Mouse (Mus musculus): ENCODE results near the gene Ppp2ca. TPM values are rescaled to one million over a fixed set of nuclear protein-coding genes. Genes with fewer than 3 reads are reported as not detected.
"Not testable (repeated sequence)": the region's sequence is repeated elsewhere in the genome, so short reads cannot be mapped to it uniquely, and the experiment has no call there.

Gene Ppp2ca
- polyA plus RNA-seq, 1 experiment from 2014 or later = 122 TPM

DNA sequence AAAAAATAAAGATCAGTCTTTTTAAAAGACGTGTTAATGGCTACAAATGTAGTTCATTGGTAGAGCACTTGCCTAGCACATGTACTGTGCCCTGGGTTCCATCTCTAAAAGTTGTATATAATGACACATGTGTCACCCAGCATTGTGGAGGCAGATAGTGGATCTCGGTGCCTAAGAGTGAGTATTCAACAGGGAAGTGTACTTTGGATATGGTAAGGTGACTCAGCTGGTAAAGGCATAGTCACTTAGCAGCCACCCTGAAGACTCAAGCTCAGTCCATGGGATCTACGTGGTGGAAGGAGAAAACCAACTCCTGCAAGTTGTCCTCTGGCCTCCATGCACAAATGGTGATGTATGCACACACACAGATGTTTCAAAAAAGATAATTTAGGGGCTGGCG is 26.0 kb downstream of the Ppp2ca start:
- Histone ChIP-seq H3K27ac (no peak overlapping the region), H3K9me3 (no peaks in the 10 kb centered on the region), H3K4me1 (replicated peaks) (0 out of 2 replicates have a peak, but pooled peaks cover 5% of the 10 kb centered on the region), H3K9ac (no peak overlapping the region), H3K36me3 (peaks cover 74% of the 10 kb centered on the region), H3K27me3 (no peaks in the 10 kb centered on the region), H3K4me3 (no peak overlapping the region), H3K4me2 (no peak overlapping the region)
- 95% methylated on average over 4 of the region's 4 CpGs for WGBS
- no peak for ATAC-seq (ENCODE audit: low FRiP score)

DNA sequence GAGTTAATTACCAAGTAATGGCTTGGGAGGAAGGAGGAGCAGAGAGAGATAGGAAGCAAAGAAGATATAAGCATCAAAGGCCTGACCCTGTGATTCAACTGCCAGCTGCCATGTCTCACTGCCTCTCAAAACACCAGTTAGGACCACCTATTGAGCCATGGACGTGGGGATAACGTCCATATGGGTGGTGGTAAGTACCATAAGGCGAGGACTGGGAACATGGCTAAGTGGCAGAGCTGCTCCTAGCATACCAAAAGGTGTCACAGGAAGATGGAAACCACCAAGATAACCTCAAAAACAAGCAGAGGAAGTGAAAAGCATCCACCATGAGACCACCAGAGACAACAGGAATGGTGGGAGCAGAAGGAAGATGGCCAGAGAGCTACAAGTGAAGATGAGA is 28.7 kb downstream of the Ppp2ca start:
- peaks cover 49% of the 10 kb centered on the region for H3K36me3 ChIP-seq
- no peak overlapping the region for H3K27ac ChIP-seq
- H3K9ac ChIP-seq = no peak overlapping the region
- H3K4me3 ChIP-seq = no peak overlapping the region
- no peaks in the 10 kb centered on the region for H3K9me3 ChIP-seq
- no peaks in the 10 kb centered on the region for H3K27me3 ChIP-seq
- 77% methylated on average over 3 of the region's 3 CpGs for WGBS
- no peak overlapping the region for H3K4me2 ChIP-seq
- no peak for ATAC-seq (ENCODE audit: low FRiP score)
- H3K4me1 ChIP-seq (replicated peaks) = peaks cover 5% of the 10 kb centered on the region; the same call in 1 of the 2 replicates

DNA sequence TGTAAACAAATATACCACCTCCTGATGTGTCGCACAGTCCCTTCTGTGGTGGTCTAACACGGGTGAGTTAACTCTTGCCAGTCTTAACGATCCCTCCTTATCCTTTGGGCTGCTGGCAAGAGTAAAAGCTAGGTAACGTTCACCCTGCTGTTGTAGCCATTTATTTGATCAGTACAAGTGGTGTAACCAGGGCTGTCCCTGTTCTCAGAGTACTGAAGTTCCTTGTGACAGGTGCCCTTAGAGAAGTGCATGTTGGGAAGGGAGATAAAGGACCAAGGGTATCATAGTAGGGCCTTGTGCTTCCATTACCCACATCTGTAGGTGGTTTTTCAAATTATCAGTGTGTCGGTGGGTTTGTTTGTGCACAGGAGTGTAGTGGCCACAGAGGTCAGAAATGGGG is 29.3 kb downstream of the Ppp2ca start:
- Histone ChIP-seq H3K4me1 (replicated peaks) (peaks cover 5% of the 10 kb centered on the region; the same call in 1 of the 2 replicates), H3K4me3 (no peak overlapping the region), H3K9ac (no peak overlapping the region), H3K4me2 (no peak overlapping the region), H3K9me3 (no peaks in the 10 kb centered on the region), H3K36me3 (peaks cover 44% of the 10 kb centered on the region), H3K27me3 (no peaks in the 10 kb centered on the region), H3K27ac (peak overlapping the region; percentile 42; the same call in 1 of the 2 replicates)
- 77% methylated on average over 5 of the region's 5 CpGs for WGBS
- ATAC-seq (ENCODE audit: low FRiP score) = no peak

DNA sequence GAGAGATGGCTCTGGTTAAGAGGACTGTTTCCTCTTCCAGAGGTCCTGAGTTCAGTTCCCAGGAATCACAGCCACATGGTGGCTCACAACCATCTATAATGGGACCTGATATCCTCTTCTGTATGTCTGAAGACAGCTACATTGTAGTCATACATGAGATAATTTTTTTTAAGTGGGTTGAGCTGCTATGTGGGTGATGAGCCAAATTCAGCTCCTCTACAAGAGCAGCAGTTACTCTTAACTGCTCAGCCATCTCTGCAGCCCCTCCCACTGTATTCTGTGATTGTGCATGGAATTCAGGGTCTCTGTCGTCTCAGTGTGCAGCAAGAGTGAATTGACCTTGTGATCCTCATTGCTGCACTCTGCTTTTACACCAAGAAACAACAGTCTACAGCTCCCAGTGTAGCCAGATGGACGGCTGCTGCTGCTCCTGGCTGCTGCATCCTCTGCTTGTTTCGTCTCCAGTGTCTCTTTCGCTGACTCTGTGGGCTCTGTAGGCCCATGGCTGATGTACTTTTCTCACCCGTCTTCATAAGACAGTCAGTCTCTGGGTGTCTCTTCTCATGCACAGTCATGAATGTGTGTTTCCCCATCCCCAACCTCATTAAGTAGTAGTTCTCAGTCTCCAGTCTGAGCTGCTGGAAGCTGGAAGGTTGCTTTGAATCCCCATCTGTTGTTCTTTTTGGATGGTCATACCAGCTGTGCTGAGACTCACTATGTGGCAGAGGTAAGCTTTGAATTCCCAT is 30.0 kb downstream of the Ppp2ca start:
- Histone ChIP-seq H3K4me1 (replicated peaks) (peaks cover 5% of the 10 kb centered on the region; the same call in 1 of the 2 replicates), H3K36me3 (peaks cover 39% of the 10 kb centered on the region), H3K27me3 (no peaks in the 10 kb centered on the region), H3K9me3 (no peaks in the 10 kb centered on the region), H3K4me2 (no peak overlapping the region), H3K27ac (peak overlapping the region; percentile 42), H3K9ac (no peak overlapping the region), H3K4me3 (no peak overlapping the region)
- 67% methylated on average over 5 of the region's 5 CpGs for WGBS
- ATAC-seq (ENCODE audit: low FRiP score) = no peak

DNA sequence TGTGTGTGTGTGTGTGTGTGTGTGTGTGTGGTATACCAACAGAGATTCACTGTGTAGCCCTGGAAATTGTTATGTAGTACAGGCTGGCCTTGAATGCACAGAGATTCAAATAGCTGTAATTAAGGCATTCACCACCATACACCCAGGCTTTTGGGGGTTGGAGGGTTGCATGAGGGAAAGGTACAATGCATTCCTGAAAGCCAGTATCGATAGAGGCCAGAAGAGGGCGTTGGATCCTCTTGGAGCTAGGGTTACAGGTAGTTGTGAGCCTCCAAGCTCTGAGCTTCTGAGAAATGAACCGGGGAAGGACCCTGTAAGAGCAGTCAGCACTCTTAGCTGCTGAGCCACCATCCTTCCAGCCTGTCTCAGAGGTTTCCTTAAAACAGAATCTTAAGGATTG is 30.7 kb downstream of the Ppp2ca start:
- Histone ChIP-seq H3K27ac (peak overlapping the region; percentile 42; the same call in 1 of the 2 replicates), H3K4me3 (no peak overlapping the region), H3K9me3 (no peaks in the 10 kb centered on the region), H3K4me2 (no peak overlapping the region), H3K27me3 (no peaks in the 10 kb centered on the region), H3K36me3 (peaks cover 34% of the 10 kb centered on the region), H3K4me1 (replicated peaks) (peaks cover 5% of the 10 kb centered on the region; the same call in 1 of the 2 replicates), H3K9ac (no peak overlapping the region)
- no peak for ATAC-seq (ENCODE audit: low FRiP score)
- 31% methylated on average over 3 of the region's 3 CpGs for WGBS

DNA sequence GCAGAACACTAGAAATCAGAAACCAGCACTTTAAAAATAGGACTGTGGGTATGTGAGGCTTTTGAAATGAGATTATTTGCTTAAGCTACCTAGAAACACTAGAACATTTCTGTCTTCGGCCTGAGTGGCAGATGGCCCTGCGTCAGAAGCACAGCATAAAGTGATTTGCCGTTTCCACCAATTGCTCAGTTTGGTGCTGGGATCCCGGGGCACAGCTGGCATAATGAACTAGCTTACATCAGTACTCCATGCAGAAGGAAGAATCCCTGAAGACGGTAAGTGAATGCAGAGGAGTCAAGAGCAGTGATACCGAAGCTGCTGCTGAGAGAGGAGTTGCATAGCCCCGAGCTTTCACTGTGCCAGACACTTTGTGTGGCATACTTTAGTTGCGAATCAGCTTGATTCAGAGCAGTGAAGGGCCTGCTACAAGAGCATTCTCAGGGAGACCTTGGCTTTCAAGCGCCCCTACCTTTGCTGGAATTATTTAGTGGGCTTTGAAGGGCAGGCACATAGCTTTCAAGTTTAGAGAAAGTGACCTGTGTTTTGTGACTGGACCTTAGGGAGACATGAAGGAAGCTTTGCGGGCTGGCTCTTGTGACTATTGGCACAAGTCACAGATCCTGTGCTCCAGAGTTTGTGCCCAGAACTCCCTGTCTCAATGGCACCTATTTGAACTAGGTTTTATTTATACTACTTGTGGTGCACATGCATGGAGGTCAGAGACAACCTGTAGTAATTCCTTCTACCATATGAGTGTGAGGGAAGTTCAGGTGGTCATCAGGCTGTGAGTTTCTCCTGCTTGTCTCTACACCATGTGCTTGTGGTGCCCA is 31.4 kb downstream of the Ppp2ca start:
- ATAC-seq (ENCODE audit: low FRiP score) = no peak
- no peak overlapping the region for H3K4me3 ChIP-seq
- H3K36me3 ChIP-seq = peaks cover 27% of the 10 kb centered on the region
- H3K9me3 ChIP-seq = peaks cover 2% of the 10 kb centered on the region; the same call in 1 of the 2 replicates
- peak overlapping the region; percentile 42; the same call in 1 of the 2 replicates for H3K27ac ChIP-seq
- 78% methylated on average over 10 of the region's 10 CpGs for WGBS
- H3K4me1 ChIP-seq (replicated peaks) = peaks cover 5% of the 10 kb centered on the region; the same call in 1 of the 2 replicates
- no peak overlapping the region for H3K9ac ChIP-seq
- H3K4me2 ChIP-seq = no peak overlapping the region
- H3K27me3 ChIP-seq = no peaks in the 10 kb centered on the region

DNA sequence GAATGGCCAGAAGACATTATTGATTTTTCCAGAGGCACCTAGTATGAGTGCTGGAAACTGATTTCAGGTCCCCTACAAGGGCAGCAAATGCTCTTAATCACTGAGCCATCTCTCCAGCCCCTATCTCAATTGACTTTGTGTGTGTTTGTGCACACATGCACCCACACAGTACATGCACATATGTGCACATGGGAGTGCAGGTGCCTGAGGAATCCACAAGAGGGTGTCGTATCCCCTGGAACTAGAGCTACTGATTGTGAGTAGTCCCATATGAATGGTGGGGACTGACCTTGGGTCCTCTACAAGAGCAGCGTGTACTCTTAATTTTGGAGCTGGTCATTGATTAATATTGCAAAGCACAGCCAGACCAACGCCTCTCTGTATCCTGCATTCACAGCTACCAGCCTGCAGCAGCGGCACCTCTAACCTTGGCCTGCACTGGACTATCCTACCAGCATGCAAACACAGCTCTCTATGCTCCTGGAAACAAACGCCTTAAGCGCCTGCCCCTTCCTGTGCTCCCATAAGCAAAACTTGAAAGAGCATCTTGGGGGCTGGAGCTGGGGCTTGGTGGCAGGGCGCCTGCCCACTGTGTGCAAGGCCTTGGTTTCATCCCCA is 32.1 kb downstream of the Ppp2ca start:
- H3K4me1 ChIP-seq (replicated peaks) = peaks cover 5% of the 10 kb centered on the region; the same call in 1 of the 2 replicates
- H3K4me2 ChIP-seq = no peak overlapping the region
- no peaks in the 10 kb centered on the region for H3K27me3 ChIP-seq
- H3K9me3 ChIP-seq = peaks cover 9% of the 10 kb centered on the region
- no peak overlapping the region for H3K4me3 ChIP-seq
- no peak overlapping the region for H3K9ac ChIP-seq
- H3K27ac ChIP-seq = no peak overlapping the region
- WGBS = 85% methylated on average over 7 of the region's 7 CpGs
- peaks cover 20% of the 10 kb centered on the region for H3K36me3 ChIP-seq
- no peak for ATAC-seq (ENCODE audit: low FRiP score)

DNA sequence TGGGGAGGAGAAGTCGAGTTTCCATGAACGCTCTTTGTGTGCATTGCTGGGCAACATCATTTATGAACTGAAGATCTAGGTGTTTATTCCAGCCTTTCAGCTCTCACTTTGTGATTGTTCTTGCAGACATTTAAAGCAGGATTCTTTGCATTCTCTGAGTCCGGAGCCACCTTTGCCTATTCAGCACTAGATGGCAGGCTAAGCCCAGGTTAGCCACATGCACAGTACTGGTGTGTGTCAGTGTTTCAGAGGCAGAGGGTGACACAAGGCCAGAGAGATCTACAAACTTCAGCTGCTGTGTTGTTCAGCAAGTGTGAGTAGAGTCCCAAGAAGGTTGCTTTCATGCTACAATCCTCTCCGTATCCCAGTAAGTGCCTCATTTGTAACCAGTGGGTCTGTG is 45.2 kb downstream of the Ppp2ca start:
- ATAC-seq (ENCODE audit: low FRiP score) = 0 out of 2 replicates have a peak, but pooled peaks have one; percentile 49
- H3K27ac ChIP-seq; H3K4me2 ChIP-seq; H3K4me3 ChIP-seq; H3K36me3 ChIP-seq; H3K4me1 ChIP-seq (replicated peaks); H3K9ac ChIP-seq; H3K27me3 ChIP-seq; H3K9me3 ChIP-seq: not testable (repeated sequence)
- WGBS = 50% methylated on average over 4 of the region's 4 CpGs

DNA sequence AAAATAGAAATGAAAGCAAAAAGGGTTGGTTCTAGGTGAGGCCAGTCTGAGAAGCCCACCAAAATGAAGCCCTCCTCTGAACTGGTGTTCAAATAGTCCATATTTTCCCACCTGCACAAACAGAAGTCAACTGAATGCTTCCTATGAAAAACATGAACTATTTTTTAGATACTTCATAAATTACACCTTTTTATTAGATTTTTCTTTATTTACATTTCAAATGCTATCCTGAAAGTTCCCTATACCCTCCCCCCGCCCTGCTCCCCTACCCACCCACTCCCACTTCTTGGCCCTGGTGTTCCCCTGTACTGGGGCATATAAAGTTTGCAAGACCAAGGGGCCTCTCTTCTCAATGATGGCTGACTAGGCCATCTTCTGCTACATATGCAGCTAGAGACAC is 46.9 kb downstream of the Ppp2ca start, which contains the start of gene Olfr1373:
Gene Olfr1373 (minus strand): TSS at position 101 of the 400 bp plus-strand sequence.
- WGBS = 79% methylated on average over 1 of the region's 1 CpGs
- H3K9me3 ChIP-seq = not testable (repeated sequence)

DNA sequence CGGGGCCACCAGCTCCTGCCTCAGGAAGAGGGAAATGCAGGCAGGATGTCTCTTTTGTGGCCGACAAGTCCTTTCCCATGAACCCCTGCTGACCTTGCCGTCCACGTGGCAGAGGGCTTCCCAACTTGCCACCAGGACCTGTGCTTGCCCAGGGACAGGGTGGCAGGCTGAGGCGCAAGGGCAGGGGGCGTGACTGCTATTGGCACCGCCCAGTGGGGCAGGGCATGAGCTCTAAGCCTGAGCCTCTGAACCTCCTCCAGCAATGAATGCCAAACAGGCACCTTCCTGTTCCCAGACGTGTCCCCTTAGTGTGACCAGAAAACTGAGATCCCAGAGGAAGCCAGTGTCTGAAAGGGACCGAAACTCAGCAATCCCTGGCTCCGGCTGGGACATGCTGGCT is 65.4 kb downstream of the Ppp2ca start:
- Histone ChIP-seq H3K9ac (no peak overlapping the region), H3K36me3 (no peaks in the 10 kb centered on the region), H3K4me1 (replicated peaks) (peaks cover 11% of the 10 kb centered on the region), H3K4me3 (no peak overlapping the region), H3K27me3 (peaks cover 38% of the 10 kb centered on the region), H3K9me3 (no peaks in the 10 kb centered on the region), H3K4me2 (no peak overlapping the region), H3K27ac (no peak overlapping the region)
- ATAC-seq (ENCODE audit: low FRiP score) = no peak
- 36% methylated on average over 10 of the region's 10 CpGs for WGBS

More for the DNA sequence above, 46.9 kb downstream of the Ppp2ca start, which contains the start of gene Olfr1373:
- H3K4me1 ChIP-seq (replicated peaks); ATAC-seq (ENCODE audit: low FRiP score); H3K4me3 ChIP-seq; H3K4me2 ChIP-seq; H3K9ac ChIP-seq; H3K27me3 ChIP-seq; H3K27ac ChIP-seq; H3K36me3 ChIP-seq: not testable (repeated sequence)

DNA sequence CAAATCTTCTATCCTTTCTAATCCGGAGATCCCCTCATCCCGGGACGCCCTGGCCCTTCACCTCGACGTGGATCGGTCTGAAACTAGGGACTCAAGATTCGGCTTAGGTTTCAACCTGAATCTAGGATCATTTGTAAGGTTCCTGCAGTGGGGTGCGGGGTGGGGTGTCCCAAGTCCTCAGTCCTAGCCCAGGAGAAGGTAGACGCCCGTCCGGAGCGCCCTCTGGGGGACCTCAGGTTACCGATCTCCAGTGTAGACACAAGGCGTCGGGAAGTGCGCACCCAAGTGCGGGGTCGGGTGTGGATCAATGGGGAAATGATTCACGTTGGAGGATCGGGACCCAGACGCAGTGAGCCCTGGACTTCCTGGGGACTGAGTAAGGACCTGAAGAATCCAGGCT is 68.6 kb downstream of the Ppp2ca start:
- ATAC-seq (ENCODE audit: low FRiP score) = no peak
- Histone ChIP-seq H3K4me2 (peak overlapping the region; percentile 19; the same call in 1 of the 2 replicates), H3K27ac (no peak overlapping the region), H3K4me1 (replicated peaks) (peaks cover 11% of the 10 kb centered on the region), H3K36me3 (no peaks in the 10 kb centered on the region), H3K9ac (no peak overlapping the region), H3K27me3 (peaks cover 60% of the 10 kb centered on the region), H3K9me3 (no peaks in the 10 kb centered on the region), H3K4me3 (no peak overlapping the region)
- WGBS = 1% methylated on average over 21 of the region's 21 CpGs

DNA sequence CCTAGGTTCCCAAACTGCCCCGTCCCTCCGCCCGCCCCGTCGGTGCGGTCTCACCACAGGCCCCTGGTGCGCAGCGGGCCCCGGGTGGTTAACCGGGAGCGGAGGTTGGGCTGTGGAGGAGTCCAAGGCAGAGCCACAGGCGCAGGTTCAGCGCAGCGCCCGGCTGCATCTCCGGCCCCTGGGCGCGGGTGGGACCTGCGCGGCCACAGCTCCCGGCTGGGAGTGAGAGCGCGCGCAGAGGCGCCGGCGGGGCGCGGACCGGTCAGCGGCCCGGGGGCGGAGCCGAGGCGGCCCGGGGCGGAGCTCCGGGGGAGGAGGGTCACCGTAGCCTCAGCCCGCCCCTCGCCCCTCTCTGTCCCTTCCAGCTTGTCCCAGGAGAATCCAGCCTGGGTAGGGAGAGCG is 69.4 kb downstream of the Ppp2ca start:
- H3K36me3 ChIP-seq, H3K9me3 ChIP-seq, H3K27ac ChIP-seq: not testable (repeated sequence)
- peak overlapping the region; percentile 59 for H3K4me2 ChIP-seq
- WGBS = 1% methylated on average over 32 of the region's 42 CpGs
- peaks cover 11% of the 10 kb centered on the region for H3K4me1 ChIP-seq (replicated peaks)
- peaks cover 60% of the 10 kb centered on the region for H3K27me3 ChIP-seq
- H3K9ac ChIP-seq = peak overlapping the region; percentile 49
- peak overlapping the region; percentile 40 for H3K4me3 ChIP-seq
- peak; percentile 46; the same call in 1 of the 2 replicates for ATAC-seq (ENCODE audit: low FRiP score)

Measured in hindbrain, embryonic 13.5 days (tissue).